Mouse (Mus musculus) layer of hippocampus, adult 8-10 months (tissue): ENCODE results near the gene Casp14. TPM values are rescaled to one million over a fixed set of nuclear protein-coding genes. Genes with fewer than 3 reads are reported as not detected.
"Not testable (repeated sequence)": the region's sequence is repeated elsewhere in the genome, so short reads cannot be mapped to it uniquely, and the experiment has no call there.

Experiments
- DNase-seq, 2 experiments: peaks; one replicate each; pipeline ENCODE4 v3.0.0; 2022; ENCODE audit warnings: low spot score in 2 of 2
- total RNA-seq, 4 experiments: library from RNA; stranded (reverse); gene quantifications; 2 replicates each; pipeline ENCODE4 v1.2.4; 2022

Gene Casp14
- total RNA-seq, 4 experiments from 2014 or later: not detected

DNA sequence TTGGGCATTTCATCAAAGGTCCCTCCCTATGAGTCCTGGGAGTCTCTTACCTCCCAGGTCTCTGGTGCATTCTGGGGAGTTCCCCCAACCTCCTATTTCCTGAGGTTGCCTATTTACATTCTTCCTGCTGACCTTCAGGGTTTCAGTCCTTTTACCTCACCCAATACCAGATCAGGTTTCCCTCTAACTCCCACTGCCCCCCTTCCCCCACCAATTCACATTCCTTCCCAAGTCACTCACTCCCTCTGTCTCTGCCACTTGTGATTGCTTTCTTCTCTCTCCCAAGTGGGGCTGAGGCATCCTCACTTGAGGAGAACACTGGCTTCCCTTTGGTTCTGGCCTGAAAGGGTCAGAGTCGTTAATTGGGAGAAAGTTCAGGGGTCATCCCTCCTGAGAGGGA, 48.0 kb downstream of the Casp14 start:
- not testable (repeated sequence) for DNase-seq

DNA sequence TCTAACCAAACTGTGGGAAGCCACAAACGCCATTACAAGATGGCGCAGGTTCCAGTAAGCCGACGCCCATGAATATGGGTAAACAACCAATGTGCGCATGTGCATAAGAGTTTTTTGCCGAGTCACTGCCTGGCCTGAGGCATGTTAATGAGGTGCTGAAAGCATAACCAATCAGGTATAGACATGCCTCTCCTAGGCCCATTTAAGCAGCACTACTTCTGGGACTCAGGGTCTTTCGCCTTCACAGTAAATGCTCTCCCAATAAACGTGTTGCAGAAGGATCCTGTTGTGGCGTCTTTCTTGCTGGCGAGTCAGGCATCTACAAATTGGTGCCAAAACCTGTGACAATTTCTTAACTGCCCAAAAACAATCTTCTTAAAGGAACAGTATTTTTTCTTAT, 51.4 kb downstream of the Casp14 start:
- DNase-seq: not testable (repeated sequence)

- DNase-seq: no peak
These were observed 53.5 kb downstream of the Casp14 start for GRCm38 (mm10) chr10:78664546-78664945.

Other genes starting within 250 kb of the Casp14 start
- gene Olfr1358, start 200.9 kb downstream of the Casp14 start, total RNA-seq: not detected
- gene Ilvbl, start 143.9 kb downstream of the Casp14 start, total RNA-seq: 10 to 100 TPM; 21.3 to 41.5 (median 31.6) TPM
- 1 to 10 TPM; 6.7 to 9.4 (median 8.4) TPM for gene Syde1, start 126.3 kb downstream of the Casp14 start, total RNA-seq
- not detected for gene Olfr1357, start 100.2 kb downstream of the Casp14 start, total RNA-seq
- under 1 TPM; 0.29 to 0.75 (median 0.45) TPM for gene Ccdc105, start 34.8 kb upstream of the Casp14 start, total RNA-seq
- 10 to 100 TPM; 11.2 to 13.6 (median 12.6) TPM for gene Slc1a6, start 62.2 kb upstream of the Casp14 start, total RNA-seq
- not detected for gene Olfr1356, start 133.9 kb upstream of the Casp14 start, total RNA-seq
- not detected for gene Olfr1355, start 157.2 kb upstream of the Casp14 start, total RNA-seq
- gene Olfr1354, start 194.9 kb upstream of the Casp14 start, total RNA-seq: not detected
- not detected for gene Olfr8, start 232.3 kb upstream of the Casp14 start, total RNA-seq
- not detected for gene Olfr1353, start 245.0 kb upstream of the Casp14 start, total RNA-seq